Mouse (Mus musculus) limb, embryonic 12.5 days (tissue): Measurements from ENCODE around the gene Olfr316. TPM values are rescaled to one million over a fixed set of nuclear protein-coding genes. Genes with fewer than 3 reads are reported as not detected.

Experiments
- polyA plus RNA-seq: library from polyadenylated mRNA; unstranded; fragments of >200 nt; fragmentation: Nextera tagmentation; extraction: Ambion mirVana; gene quantifications from 2 replicates; pipeline ENCODE4 v1.2.1, GENCODE M21; 2016

Olfr316 gene
- polyA plus RNA-seq, 1 experiment from 2014 or later: not detected

Other genes starting within 250 kb of the Olfr316 start
- gene Olfr330, start 217.9 kb upstream of the Olfr316 start, polyA plus RNA-seq: not detected in 2 replicates
- gene Olfr329-ps, start 206.3 kb upstream of the Olfr316 start, polyA plus RNA-seq: not detected in 2 replicates
- gene Olfr328, start 197.1 kb upstream of the Olfr316 start, polyA plus RNA-seq: 0.08 and 0.09 TPM in 2 replicates
- gene Olfr224, start 182.2 kb upstream of the Olfr316 start, polyA plus RNA-seq: not detected in 2 replicates
- gene Olfr325, start 175.0 kb upstream of the Olfr316 start, polyA plus RNA-seq: not detected in 2 replicates
- gene Olfr324, start 157.6 kb upstream of the Olfr316 start, polyA plus RNA-seq: not detected in 2 replicates
- not detected in 2 replicates for gene 2210407C18Rik, start 136.7 kb upstream of the Olfr316 start, polyA plus RNA-seq
- gene Olfr323, start 122.2 kb upstream of the Olfr316 start, polyA plus RNA-seq: not detected in 2 replicates
- gene Trim58, start 112.3 kb upstream of the Olfr316 start, polyA plus RNA-seq: 0.15 and 0.35 TPM in 2 replicates
- gene Olfr322, start 94.0 kb upstream of the Olfr316 start, polyA plus RNA-seq: not detected in 2 replicates
- not detected in 2 replicates for gene Olfr320, start 71.6 kb upstream of the Olfr316 start, polyA plus RNA-seq
- gene Olfr319, start 53.6 kb upstream of the Olfr316 start, polyA plus RNA-seq: not detected in 2 replicates
- gene Olfr318, start 28.7 kb upstream of the Olfr316 start, polyA plus RNA-seq: not detected in 2 replicates
- gene Olfr317, start 13.5 kb upstream of the Olfr316 start, polyA plus RNA-seq: not detected in 2 replicates
- gene Olfr315, start 20.5 kb downstream of the Olfr316 start, polyA plus RNA-seq: not detected in 2 replicates
- not detected in 2 replicates for gene Olfr314, start 30.2 kb downstream of the Olfr316 start, polyA plus RNA-seq
- not detected in 2 replicates for gene Fam183b, start 49.2 kb downstream of the Olfr316 start, polyA plus RNA-seq
- not detected in 2 replicates for gene Olfr313, start 62.3 kb downstream of the Olfr316 start, polyA plus RNA-seq
- not detected in 2 replicates for gene Olfr312, start 76.5 kb downstream of the Olfr316 start, polyA plus RNA-seq
- not detected in 2 replicates for gene Olfr311, start 86.5 kb downstream of the Olfr316 start, polyA plus RNA-seq
- 12.8 and 13.5 TPM in 2 replicates for gene Gm12258, start 94.4 kb downstream of the Olfr316 start, polyA plus RNA-seq
- gene 2810021J22Rik, start 114.5 kb downstream of the Olfr316 start, polyA plus RNA-seq: 8.9 and 11.0 TPM in 2 replicates
- 4.9 and 6.6 TPM in 2 replicates for gene Zfp39, start 151.5 kb downstream of the Olfr316 start, polyA plus RNA-seq
- gene Btnl10, start 165.2 kb downstream of the Olfr316 start, polyA plus RNA-seq: 0.25 TPM in 1 of 2 replicates, not detected in the other
- 306 and 315 TPM in 2 replicates for gene Rnf187, start 186.2 kb downstream of the Olfr316 start, polyA plus RNA-seq
- gene Hist3h2ba, start 196.2 kb downstream of the Olfr316 start, polyA plus RNA-seq: 22.6 and 28.5 TPM in 2 replicates
- 26.2 and 27.9 TPM in 2 replicates for gene Hist3h2a, start 202.0 kb downstream of the Olfr316 start, polyA plus RNA-seq
- gene Trim17, start 202.0 kb downstream of the Olfr316 start, polyA plus RNA-seq: 0.80 and 0.93 TPM in 2 replicates
- 21.6 and 22.4 TPM in 2 replicates for gene Trim11, start 225.4 kb downstream of the Olfr316 start, polyA plus RNA-seq